Mouse (Mus musculus) embryonic facial prominence, embryonic 10.5 days (tissue): ENCODE measurements around the gene Dcaf4. TPM values are rescaled to one million over a fixed set of nuclear protein-coding genes. Genes with fewer than 3 reads are reported as not detected.

Source experiments
- DNase-seq: peaks from one replicate; pipeline ENCODE4 v3.0.0-alpha.2; 2017; ENCODE audit warnings: low spot score
- H3K27ac ChIP-seq: fragments of 300-500 bp; sonication (generic); replicated peaks from 2 replicates; pipeline ENCODE4 v1.5.1; 2016; ENCODE audit warnings: mild to moderate bottlenecking
- H3K27me3 ChIP-seq: fragments of 300-500 bp; sonication (generic); replicated peaks from 2 replicates; pipeline ENCODE4 v1.6.1; 2016; ENCODE audit warnings: low read depth, mild to moderate bottlenecking; ENCODE audit not compliant: poor library complexity, severe bottlenecking
- H3K36me3 ChIP-seq: fragments of 300-500 bp; sonication (generic); replicated peaks from 2 replicates; pipeline ENCODE4 v1.6.1; 2016; ENCODE audit warnings: mild to moderate bottlenecking, moderate library complexity
- H3K4me1 ChIP-seq: fragments of 300-500 bp; sonication (generic); 2 replicates; pipeline ENCODE4 v1.6.1; 2016
- H3K4me3 ChIP-seq: fragments of 300-500 bp; sonication (generic); 2 replicates; pipeline ENCODE4 v1.5.1; 2016; ENCODE audit warnings: mild to moderate bottlenecking, moderate library complexity
- H3K9me3 ChIP-seq: fragments of 300-500 bp; sonication (generic); 2 replicates; pipeline ENCODE4 v1.6.1; 2016; ENCODE audit warnings: mild to moderate bottlenecking
- WGBS: fragments of 180-500 bp; shearing (Covaris S2); methylation state at CpG from one replicate; pipeline ENCODE4 v1.1.7; 2016; 5-methylcytosine and 5-hydroxymethylcytosine counted together
- polyA plus RNA-seq: library from polyadenylated mRNA; unstranded; fragments of >200 nt; fragmentation: Nextera tagmentation; extraction: Ambion mirVana; gene quantifications from 2 replicates; pipeline ENCODE4 v1.2.1, GENCODE M21; 2016

The Dcaf4 gene
- polyA plus RNA-seq, 1 experiment from 2014 or later: 30.1 TPM

DNA sequence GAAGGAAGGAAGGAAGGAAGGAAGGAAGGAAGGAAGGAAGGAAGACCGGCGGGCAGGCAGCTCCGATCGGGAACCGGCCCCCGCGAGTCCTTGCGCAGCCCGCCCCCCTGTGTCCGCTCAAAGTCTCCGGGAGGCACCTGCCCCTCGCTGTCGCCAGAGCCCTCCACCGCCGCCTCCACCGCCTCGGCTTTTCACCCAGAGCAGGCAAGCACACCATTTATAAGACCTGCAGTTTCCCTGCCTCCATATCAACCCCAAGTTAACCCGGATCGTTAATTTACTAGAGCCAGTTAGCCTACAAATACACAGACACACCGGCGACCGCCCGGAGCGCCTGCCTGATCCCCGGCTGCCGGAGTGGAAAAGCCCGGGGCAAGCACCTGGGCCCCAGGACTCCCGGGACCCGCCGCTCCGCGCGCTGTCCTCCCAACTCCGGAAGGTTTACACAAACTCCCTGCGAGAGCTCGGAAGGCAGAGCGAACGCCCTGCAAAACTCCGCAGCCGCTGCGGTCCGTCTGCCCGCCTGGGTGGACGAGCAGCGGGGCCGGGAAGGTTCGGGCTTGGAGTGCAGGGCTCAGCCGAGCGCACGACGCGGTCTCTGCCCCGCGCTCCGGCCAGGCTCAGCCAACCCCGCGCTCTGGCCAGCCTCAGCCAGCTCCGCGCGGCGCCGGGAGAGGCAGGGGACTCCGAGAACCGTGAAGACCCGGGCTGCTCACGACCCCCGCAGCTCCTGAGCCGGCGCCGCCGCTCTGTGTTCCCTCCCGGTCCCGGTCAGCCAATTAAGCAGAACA is 33.4 kb upstream of the Dcaf4 start:
- DNase-seq: peak; percentile 73
- WGBS: under 1% methylated on average over 73 of the region's 73 CpGs
- Histone ChIP-seq H3K27ac (peak overlapping the region; percentile 74; the same call in 1 of the 2 replicates), H3K9me3 (peaks cover 5% of the 10 kb centered on the region; the same call in 1 of the 2 replicates), H3K27me3 (peaks cover 63% of the 10 kb centered on the region), H3K4me1 (peaks cover 40% of the 10 kb centered on the region), H3K36me3 (no peaks in the 10 kb centered on the region), H3K4me3 (peak overlapping the region; percentile 78)

DNA sequence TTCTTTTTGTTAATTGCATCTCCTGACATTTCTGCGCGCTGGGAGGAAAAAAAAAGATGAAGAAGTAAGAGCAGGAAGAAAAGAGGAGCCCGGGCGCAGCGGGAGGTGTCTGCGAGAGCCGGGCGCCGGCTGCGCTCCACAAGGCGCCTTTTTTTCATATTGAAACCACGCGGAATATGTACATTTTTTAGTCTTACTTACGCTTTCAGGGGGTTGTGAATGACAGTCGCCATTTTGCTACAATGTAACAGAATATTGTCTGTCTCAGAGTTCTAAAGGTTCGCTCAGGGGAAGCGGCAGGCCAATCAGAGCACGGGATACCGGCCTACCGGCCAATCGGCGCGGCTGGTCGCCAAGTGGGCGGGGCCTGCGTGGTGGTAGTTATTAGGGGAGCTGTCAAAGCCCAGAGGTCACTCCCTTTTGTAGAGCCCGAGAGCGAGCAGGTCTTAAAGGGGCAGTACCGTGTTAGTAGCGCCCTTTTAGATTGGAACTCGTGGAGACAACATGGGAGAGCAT is 32.7 kb upstream of the Dcaf4 start, which contains the start of gene Dpf3:
Gene Dpf3 (minus strand): TSS at position 241 of the 516 bp plus-strand sequence.
- peak within 1 kb of the TSS; percentile 78 for H3K4me3 ChIP-seq
- peaks cover 63% of the 10 kb centered on the region for H3K27me3 ChIP-seq

DNA sequence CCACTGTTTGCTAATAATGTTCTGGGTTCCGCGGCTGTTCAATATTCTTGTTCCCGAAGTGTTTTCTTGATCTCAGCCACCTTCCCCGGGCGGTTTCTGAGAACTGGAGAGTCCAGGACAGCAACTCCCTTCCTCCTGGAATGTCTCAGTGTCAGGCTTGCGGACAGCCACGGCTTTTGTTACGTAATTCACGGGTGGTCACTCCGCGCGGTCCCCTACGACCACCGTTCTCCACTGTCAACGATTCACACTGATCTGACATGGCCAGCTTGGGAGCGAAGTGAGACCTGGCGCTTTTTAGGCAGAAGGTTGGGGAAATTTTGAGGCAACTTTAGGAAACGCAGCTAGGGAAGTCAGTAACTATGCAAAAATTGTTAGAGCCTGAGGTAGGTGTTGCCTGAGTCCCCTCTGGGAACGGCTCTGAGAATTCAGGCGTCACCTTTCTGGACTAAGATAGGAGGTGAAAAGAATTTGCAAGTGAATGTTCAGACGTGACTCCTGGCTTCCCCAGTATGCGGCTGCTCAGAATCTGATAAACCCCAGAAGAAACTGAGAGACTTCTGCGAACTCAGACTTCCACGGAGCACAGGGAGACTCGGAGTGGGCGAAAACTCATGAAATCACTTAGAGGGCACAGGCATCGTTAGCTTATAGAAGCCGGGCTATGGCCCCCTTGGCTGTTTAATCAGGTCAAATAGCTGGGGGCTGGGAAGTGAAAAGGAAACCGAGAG is 31.9 kb upstream of the Dcaf4 start:
- under 1% methylated on average over 29 of the region's 29 CpGs for WGBS
- Histone ChIP-seq H3K4me3 (peak overlapping the region; percentile 78), H3K4me1 (peaks cover 40% of the 10 kb centered on the region), H3K27ac (no peak overlapping the region), H3K27me3 (peaks cover 59% of the 10 kb centered on the region), H3K36me3 (no peaks in the 10 kb centered on the region), H3K9me3 (peaks cover 5% of the 10 kb centered on the region; the same call in 1 of the 2 replicates)
- peak; percentile 44 for DNase-seq

More for the DNA sequence above, 32.7 kb upstream of the Dcaf4 start, which contains the start of gene Dpf3:
- H3K4me1 ChIP-seq: peaks cover 40% of the 10 kb centered on the region
- H3K9me3 ChIP-seq: peaks cover 5% of the 10 kb centered on the region; the same call in 1 of the 2 replicates
- H3K36me3 ChIP-seq: no peaks in the 10 kb centered on the region
- H3K27ac ChIP-seq: peak within 1 kb of the TSS; percentile 74; the same call in 1 of the 2 replicates
- peak; percentile 98 for DNase-seq
- WGBS: under 1% methylated on average over 31 of the region's 31 CpGs

DNA sequence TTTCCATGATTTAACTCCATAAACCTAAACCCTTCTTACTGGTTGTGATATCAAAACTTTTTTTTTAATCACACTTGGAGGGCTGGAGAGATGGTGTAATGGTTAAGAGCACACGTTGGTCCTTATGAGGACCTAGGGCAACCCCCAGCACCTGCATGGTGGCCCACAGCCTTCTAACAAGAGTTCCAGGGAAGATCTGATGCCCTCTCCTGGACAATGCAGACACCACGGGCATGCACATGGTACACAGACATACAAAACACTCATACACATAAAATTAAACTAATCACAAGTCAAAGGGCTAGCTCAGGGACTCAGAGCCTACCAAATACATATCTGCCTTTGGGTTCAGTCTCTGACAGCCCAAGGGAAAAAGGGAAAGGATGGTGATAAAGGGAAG is 30.5 kb upstream of the Dcaf4 start:
- peaks cover 5% of the 10 kb centered on the region; the same call in 1 of the 2 replicates for H3K9me3 ChIP-seq
- no peak for DNase-seq
- H3K27ac ChIP-seq: no peak overlapping the region
- 35% methylated on average over 2 of the region's 2 CpGs for WGBS
- peaks cover 37% of the 10 kb centered on the region for H3K4me1 ChIP-seq
- H3K4me3 ChIP-seq: no peak overlapping the region
- no peaks in the 10 kb centered on the region for H3K36me3 ChIP-seq
- H3K27me3 ChIP-seq: peaks cover 52% of the 10 kb centered on the region

DNA sequence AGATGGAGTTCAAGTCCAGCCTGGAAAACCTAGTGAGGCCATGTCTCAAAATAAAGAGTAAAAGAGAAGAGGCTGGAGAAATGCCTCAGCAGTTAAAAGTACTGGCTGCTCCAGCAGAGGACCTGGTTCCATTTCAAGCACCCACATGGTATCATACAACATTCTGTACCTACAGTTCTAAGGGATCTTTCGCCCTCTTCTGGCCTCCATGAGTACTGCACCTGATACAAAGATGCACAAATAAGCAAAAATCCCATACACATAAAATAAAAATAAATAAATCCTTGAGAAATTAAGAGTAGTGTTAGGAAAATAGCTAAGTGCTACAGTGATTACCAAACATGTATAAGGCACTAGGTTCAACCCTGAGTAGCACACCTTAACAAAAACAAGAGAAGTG is 28.7 kb upstream of the Dcaf4 start:
- Histone ChIP-seq H3K27ac (no peak overlapping the region), H3K27me3 (peaks cover 34% of the 10 kb centered on the region), H3K4me3 (no peak overlapping the region), H3K9me3 (peaks cover 5% of the 10 kb centered on the region; the same call in 1 of the 2 replicates), H3K36me3 (no peaks in the 10 kb centered on the region), H3K4me1 (peaks cover 34% of the 10 kb centered on the region)
- no peak for DNase-seq
- WGBS: 35% methylated on average over 1 of the region's 1 CpGs

DNA sequence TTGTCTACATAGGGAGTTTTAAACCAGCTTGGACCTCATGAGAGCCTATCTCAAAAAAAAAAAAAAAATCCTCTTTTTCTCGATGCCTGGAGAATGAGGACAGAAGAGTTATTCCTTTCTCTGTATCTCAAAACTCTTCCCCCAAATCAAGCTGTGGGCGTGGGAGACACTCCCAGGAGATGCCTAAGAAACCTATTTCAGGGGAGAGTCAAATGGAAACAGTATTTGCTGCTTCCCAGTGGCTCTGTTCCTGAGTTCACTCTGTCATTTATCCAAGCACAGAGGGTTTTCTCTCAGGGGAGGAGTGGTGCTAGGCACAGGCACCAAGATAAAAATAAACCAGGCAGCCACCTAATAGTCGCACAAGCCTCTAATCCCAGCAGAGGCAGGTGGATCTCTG is 27.5 kb upstream of the Dcaf4 start:
- H3K4me3 ChIP-seq: no peak overlapping the region
- peaks cover 28% of the 10 kb centered on the region for H3K4me1 ChIP-seq
- no peak overlapping the region for H3K27ac ChIP-seq
- H3K9me3 ChIP-seq: peaks cover 5% of the 10 kb centered on the region; the same call in 1 of the 2 replicates
- no peak for DNase-seq
- H3K27me3 ChIP-seq: peaks cover 32% of the 10 kb centered on the region
- 83% methylated on average over 3 of the region's 3 CpGs for WGBS
- H3K36me3 ChIP-seq: no peaks in the 10 kb centered on the region

DNA sequence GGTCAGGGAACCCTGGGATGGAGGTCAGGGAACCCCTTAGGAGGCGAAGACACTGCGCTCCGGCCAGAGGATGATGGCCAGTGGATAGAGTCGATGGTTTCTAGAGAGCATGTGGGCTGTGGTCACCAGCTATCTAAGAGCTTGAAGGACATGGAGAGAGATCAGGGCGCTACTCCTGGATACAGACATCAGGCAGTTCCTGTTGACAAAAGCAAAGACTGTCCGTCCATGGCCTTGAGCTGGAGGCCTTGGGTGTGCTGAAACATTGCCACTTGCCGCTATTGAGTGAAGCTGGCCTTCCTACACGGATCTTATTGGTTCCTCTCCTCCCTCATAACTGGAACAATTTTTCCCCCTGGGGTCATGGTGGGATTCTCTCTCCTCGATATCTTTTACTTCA is 26.1 kb upstream of the Dcaf4 start:
- no peak for DNase-seq
- H3K4me1 ChIP-seq: peaks cover 15% of the 10 kb centered on the region
- H3K36me3 ChIP-seq: no peaks in the 10 kb centered on the region
- WGBS: 81% methylated on average over 9 of the region's 9 CpGs
- H3K4me3 ChIP-seq: no peak overlapping the region
- H3K9me3 ChIP-seq: peaks cover 5% of the 10 kb centered on the region; the same call in 1 of the 2 replicates
- H3K27ac ChIP-seq: no peak overlapping the region
- peaks cover 20% of the 10 kb centered on the region for H3K27me3 ChIP-seq

DNA sequence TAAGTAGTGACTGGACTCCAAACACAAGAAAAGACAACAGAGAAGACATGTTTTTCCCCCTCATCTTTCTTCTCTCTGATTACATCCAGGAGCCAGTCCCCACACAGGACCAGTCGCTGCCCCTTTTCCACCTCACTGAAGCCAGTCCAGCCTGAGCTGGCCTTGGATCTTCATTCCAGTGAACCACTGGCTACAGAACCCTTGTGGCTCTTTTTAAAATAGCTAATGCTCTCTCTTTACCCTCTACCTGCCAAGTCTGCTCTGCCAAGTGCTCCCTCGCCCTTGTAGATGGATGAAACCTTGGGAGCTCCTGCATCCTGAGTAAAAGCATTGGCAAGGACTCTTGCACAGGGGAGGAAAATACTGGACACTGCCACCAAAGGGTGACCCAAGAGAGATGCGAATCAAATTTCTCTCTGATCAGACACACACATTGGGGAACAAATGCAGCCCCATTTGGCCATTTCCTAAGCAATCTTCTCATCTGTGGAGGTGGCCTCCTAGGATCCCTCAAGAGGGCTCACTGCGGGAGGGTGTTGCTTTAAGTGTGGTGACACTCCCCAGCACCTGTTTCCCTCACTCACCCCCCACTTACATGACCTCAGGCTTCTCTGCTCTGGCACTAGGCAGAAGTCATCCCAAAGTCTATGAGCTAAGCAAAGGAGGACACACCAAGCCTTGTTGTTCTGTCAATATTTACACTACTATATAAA is 24.9 kb upstream of the Dcaf4 start:
- no peak for DNase-seq
- Histone ChIP-seq H3K36me3 (no peaks in the 10 kb centered on the region), H3K27ac (no peak overlapping the region), H3K4me1 (peaks cover 17% of the 10 kb centered on the region), H3K27me3 (peaks cover 8% of the 10 kb centered on the region), H3K9me3 (peaks cover 5% of the 10 kb centered on the region; the same call in 1 of the 2 replicates), H3K4me3 (no peak overlapping the region)
- 69% methylated on average over 4 of the region's 4 CpGs for WGBS

DNA sequence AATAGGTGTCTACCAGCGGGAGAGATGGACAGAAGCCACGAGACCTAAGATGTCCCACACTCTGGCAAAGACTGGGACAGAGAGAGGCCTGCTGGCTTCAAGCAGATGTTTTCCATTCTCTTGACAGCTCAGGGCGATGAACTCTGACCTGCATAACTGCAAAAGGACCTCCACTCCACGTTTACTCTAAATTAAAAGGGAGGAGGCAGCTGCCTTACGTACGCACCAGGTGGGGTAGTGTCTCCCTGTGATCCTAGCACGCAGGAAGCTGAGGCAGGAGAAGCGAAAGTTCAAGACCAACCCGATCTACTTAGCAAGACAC is 24.3 kb upstream of the Dcaf4 start:
- 46% methylated on average over 9 of the region's 9 CpGs for WGBS
- DNase-seq: no peak
- H3K27ac ChIP-seq: no peak overlapping the region
- H3K27me3 ChIP-seq: 0 out of 2 replicates have a peak, but pooled peaks cover 7% of the 10 kb centered on the region
- H3K9me3 ChIP-seq: peaks cover 5% of the 10 kb centered on the region; the same call in 1 of the 2 replicates
- no peak overlapping the region for H3K4me3 ChIP-seq
- H3K4me1 ChIP-seq: peaks cover 19% of the 10 kb centered on the region
- no peaks in the 10 kb centered on the region for H3K36me3 ChIP-seq

DNA sequence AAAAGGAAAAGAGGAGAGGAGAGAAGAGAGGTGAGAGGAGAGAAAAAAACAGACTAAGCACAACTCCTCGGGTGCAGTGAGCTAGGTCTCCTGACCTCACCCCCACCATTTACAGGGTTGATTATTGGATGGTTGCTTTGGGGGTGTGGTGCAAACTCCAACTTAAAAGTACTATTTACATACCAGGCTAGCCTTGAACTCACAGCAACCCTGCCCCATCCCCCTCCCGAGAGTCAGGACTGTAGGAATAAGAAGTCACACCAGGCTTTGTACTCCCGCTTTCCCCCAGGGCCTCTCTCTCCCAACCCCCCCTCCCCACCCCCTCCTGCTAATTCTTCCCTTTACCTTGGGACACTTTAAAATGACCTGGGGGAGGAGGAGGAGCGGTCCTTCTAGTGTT is 23.9 kb upstream of the Dcaf4 start:
- H3K4me1 ChIP-seq: peaks cover 19% of the 10 kb centered on the region
- no peak for DNase-seq
- no peak overlapping the region for H3K4me3 ChIP-seq
- H3K36me3 ChIP-seq: no peaks in the 10 kb centered on the region
- peaks cover 2% of the 10 kb centered on the region; the same call in 1 of the 2 replicates for H3K9me3 ChIP-seq
- WGBS: 70% methylated on average over 4 of the region's 4 CpGs
- no peak overlapping the region for H3K27ac ChIP-seq
- H3K27me3 ChIP-seq: peaks cover 11% of the 10 kb centered on the region; the same call in 1 of the 2 replicates

DNA sequence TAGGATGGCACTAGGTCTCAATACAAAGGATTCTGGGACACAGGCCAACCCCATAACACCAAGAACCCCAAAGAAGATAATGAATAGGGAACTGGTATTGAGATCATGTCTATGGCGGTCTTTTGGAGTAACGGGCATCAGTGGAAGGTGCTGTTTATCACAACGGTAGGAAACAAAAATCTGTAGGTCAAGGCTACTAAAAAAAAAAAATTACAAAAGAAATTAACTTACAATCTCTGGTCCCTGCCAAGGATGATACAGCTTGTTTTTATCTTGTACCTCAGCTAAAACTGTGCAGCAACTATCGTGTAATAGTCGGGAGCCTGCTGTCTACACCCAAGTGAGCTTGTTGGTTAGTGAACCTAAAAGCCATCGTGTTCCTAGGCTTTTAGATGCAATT is 23.5 kb upstream of the Dcaf4 start:
- H3K36me3 ChIP-seq: no peaks in the 10 kb centered on the region

DNA sequence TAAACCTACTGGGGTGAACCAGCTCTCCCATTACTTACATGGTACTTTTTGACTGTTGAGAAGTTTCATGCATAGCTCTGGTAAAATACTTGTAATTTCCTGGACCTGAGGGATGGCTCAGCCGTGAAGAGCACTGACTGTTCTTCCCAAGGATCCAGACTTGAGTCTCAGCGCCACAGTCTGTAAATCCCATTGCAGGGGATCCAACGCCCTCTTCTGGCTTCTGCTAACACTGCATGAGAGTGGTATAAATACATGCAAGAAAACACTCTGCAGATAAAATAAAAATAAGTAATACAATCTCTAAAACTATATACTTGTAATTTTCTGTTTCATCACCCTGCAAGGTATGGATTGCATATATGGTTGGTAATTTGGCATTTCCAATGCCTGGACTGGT is 22.3 kb upstream of the Dcaf4 start:
- Histone ChIP-seq H3K27me3 (peaks cover 18% of the 10 kb centered on the region; the same call in 1 of the 2 replicates), H3K4me3 (no peak overlapping the region), H3K9me3 (no peaks in the 10 kb centered on the region), H3K27ac (no peak overlapping the region), H3K4me1 (peaks cover 22% of the 10 kb centered on the region), H3K36me3 (no peaks in the 10 kb centered on the region)
- DNase-seq: no peak
- WGBS: 80% methylated on average over 3 of the region's 3 CpGs

More for the DNA sequence above, 23.5 kb upstream of the Dcaf4 start:
- Histone ChIP-seq H3K27ac (no peak overlapping the region), H3K9me3 (no peaks in the 10 kb centered on the region), H3K27me3 (peaks cover 15% of the 10 kb centered on the region; the same call in 1 of the 2 replicates), H3K4me1 (peaks cover 19% of the 10 kb centered on the region), H3K4me3 (no peak overlapping the region)
- DNase-seq: no peak
- whole genome bisulfite sequencing: 94% methylated on average over 6 of the region's 6 CpGs
